Mouse (Mus musculus) bone marrow, adult 2 months (tissue): ENCODE measurements around the gene Spata2.

Source experiments
- CTCF ChIP-seq: fragments of 200-500 bp; IDR thresholded peaks from 2 replicates; pipeline ENCODE4 v1.5.1; 2011; ENCODE audit warnings: low read length, control low read depth; ENCODE audit not compliant: control insufficient read depth, insufficient read depth
- POLR2A ChIP-seq: fragments of 200-500 bp; IDR thresholded peaks from 2 replicates; pipeline ENCODE4 v1.6.1; 2011; ENCODE audit warnings: low read depth, mild to moderate bottlenecking, control low read depth, low read length, borderline replicate concordance; ENCODE audit not compliant: control insufficient read depth

DNA sequence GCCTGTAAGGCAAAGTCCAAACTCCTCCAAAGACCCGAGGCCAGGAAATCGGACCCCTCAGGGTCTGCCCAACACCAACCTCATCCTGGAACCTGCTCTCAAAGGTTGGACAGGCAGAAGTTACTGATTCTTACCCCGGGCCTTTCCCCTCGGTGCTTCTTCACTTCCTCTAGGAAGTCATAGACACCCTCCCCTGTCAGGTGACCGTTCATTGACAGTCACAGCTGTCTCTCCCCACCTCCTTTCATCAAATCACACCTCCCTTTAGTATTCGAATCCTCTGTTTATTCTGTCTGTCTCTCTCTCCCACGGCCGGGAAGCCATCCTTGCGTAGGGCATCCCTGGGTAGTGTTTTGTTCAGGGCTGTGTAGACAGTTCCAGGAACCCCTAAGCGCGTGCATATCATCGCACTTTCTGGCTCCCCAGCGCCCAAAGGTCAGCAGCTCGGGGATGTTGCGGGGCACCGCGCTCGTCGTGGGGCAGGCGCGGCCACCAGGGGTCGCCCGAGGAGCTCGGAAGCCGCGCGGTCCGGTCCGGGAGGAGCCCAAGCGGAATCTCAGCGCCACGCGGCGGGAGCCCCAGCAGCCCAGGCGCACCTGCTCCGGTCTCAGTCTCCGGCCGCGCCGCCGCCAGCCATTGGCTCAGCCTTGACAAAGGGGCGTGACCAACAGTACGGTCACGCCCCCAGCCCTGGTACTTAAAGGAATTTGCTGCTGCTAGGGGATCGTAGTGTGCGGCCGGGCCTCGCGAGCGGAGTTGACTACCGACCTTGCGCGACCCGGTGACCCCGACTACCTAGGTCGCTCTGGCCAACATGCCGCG, 45.0 kb upstream of the Spata2 start, which contains the start of gene Snai1:
- TF ChIP-seq CTCF (peak; percentile 66), POLR2A (peak; percentile 71; the same call in 1 of the 2 replicates)
